In the genomic region with DNA sequence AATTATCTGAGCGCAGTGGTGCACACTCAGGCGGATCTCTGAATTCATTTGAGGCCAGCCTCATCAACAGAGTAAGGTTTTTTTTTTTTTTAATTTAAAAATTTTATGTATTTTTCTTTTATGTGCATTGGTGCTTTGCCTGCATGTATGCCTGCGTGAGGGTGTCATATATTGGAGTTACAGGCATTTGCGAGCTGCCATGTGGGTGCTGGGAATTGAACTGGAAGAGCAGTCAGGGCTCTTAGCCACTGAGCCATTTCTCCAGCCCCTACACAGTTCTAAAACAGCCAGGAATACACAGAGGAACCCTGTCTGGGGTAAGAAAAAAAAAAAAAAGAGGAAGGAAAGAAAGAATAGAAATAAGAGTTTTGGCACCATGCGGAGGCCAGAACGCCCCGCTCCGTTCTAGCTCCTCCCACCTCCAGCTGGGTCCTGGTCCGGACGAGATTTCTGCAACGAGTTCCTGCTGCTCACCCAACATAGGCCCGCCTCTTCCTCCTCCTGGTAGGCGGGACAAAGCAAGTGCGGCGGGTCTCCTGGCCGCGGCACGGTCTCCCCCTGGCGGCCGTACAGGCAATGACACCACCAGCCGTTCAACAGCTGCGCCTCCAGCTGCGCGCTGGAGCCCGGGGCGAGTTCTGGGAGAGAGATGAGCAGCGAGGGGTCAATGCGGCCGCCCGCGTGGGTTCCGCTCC, we compare ENCODE assay signal across 8 mouse cellular contexts. TPM values are rescaled to one million over a fixed set of nuclear protein-coding genes. Genes with fewer than 3 reads are reported as not detected.
DNase-seq lines count a peak whose midpoint lies in the region; ATAC-seq lines count a peak whose summit lies in the region.

No protein-coding gene starts in this region.

- H3K27ac ChIP-seq in intestine, embryonic 16.5 days (ENCODE audit: low read length) = peak overlapping the region; percentile 69
- peak overlapping the region; percentile 87 for H3K27ac ChIP-seq in midbrain, embryonic 10.5 days (replicated peaks)

- no peaks in the 10 kb centered on the region for H3K27me3 ChIP-seq in intestine, embryonic 16.5 days (replicated peaks; ENCODE audit: control insufficient read depth, insufficient read depth, low read length)
- peaks cover 12% of the 10 kb centered on the region for H3K27me3 ChIP-seq in midbrain, embryonic 10.5 days (ENCODE audit: low read depth, poor library complexity, severe bottlenecking)

- H3K4me2 ChIP-seq in intestine, embryonic 16.5 days (ENCODE audit: low read depth, low read length) = peak overlapping the region; percentile 96

- peak overlapping the region; percentile 79 for H3K4me3 ChIP-seq in intestine, embryonic 16.5 days (ENCODE audit: low read length)
- H3K4me3 ChIP-seq in midbrain, embryonic 10.5 days = peak overlapping the region; percentile 70

- peak overlapping the region; percentile 89 for H3K9ac ChIP-seq in intestine, embryonic 16.5 days (ENCODE audit: low read depth, low read length)

- peak; percentile 93 for ATAC-seq in intestine, embryonic 16.5 days

- intact Hi-C loops in left cerebral cortex, postnatal 36 days (cut with DNase I) = loop anchor here (1.0 to 5.0 kb wide), 3 partner anchors 32 to 158 kb away; partner anchors contain the start of genes Fus, Hsd3b7 and Setd1a

- H3K36me3 ChIP-seq in intestine, embryonic 16.5 days (ENCODE audit: control insufficient read depth, insufficient read depth, low read length) = no peaks in the 10 kb centered on the region
- no peaks in the 10 kb centered on the region for H3K36me3 ChIP-seq in midbrain, embryonic 10.5 days

- H3K4me1 ChIP-seq in intestine, embryonic 16.5 days (ENCODE audit: control insufficient read depth, insufficient read depth, low read length) = peaks cover 47% of the 10 kb centered on the region
- peaks cover 52% of the 10 kb centered on the region for H3K4me1 ChIP-seq in midbrain, embryonic 10.5 days

- H3K9me3 ChIP-seq in intestine, embryonic 16.5 days (ENCODE audit: control insufficient read depth, low read length) = no peaks in the 10 kb centered on the region
- no peaks in the 10 kb centered on the region for H3K9me3 ChIP-seq in midbrain, embryonic 10.5 days (replicated peaks)

- 6% methylated on average over 32 of the region's 32 CpGs for WGBS in intestine, embryonic 16.5 days
- WGBS in midbrain, embryonic 10.5 days = 7% methylated on average over 32 of the region's 32 CpGs

- DNase-seq in adrenal gland, postnatal 10 days = peak; percentile 98
- DNase-seq in embryo, embryonic 9.5 days (ENCODE audit: extremely low spot score) = peak; percentile 94
- DNase-seq in gastrocnemius, postnatal 4 days (ENCODE audit: low spot score in 2 of 2) = peak; percentile 96
- peak; percentile 94 to 95 for DNase-seq in left cerebral cortex, postnatal 36 days (ENCODE audit: low spot score in 2 of 2)
- peak; percentile 94 for DNase-seq in midbrain, embryonic 10.5 days (ENCODE audit: low spot score)
- DNase-seq in right cerebral cortex, postnatal 36 days (ENCODE audit: low spot score in 2 of 2) = peak; percentile 90 to 93
- peak; percentile 96 for DNase-seq in urinary bladder, postnatal 4 days (ENCODE audit: low spot score in 2 of 2)

RNA-seq across cellular contexts. Expression of gene Prss8, which starts 5.3 kb away (rescaled TPM):
- under 1 TPM; 0.45 to 0.96 TPM for total RNA-seq in adrenal gland, postnatal 10 days (2021)
- not detected for total RNA-seq in gastrocnemius, postnatal 4 days (2021)
- polyA plus RNA-seq in intestine, embryonic 16.5 days (2015; fragmentation: Nextera tagmentation; extraction: Ambion mirVana) = 82.2 and 90.8 TPM in 2 replicates
- not detected for total RNA-seq in left cerebral cortex, postnatal 36 days (2021)
- 1.6 and 2.1 TPM in 2 replicates for polyA plus RNA-seq in midbrain, embryonic 10.5 days (2016; fragmentation: Nextera tagmentation; extraction: Ambion mirVana)

RNA-seq across cellular contexts. Expression of gene Prss36, which starts 11.3 kb away (rescaled TPM):
- 10 to 100 TPM; 11.5 to 12.4 TPM for total RNA-seq in adrenal gland, postnatal 10 days (2021)
- total RNA-seq in gastrocnemius, postnatal 4 days (2021) = 1 to 10 TPM; 7.6 to 8.9 TPM
- 9.6 and 10.3 TPM in 2 replicates for polyA plus RNA-seq in intestine, embryonic 16.5 days (2015; fragmentation: Nextera tagmentation; extraction: Ambion mirVana)
- total RNA-seq in left cerebral cortex, postnatal 36 days (2021) = 10 to 100 TPM in 1 of 2 experiments, 1 to 10 TPM in 1; 8.2 to 10.2 TPM
- polyA plus RNA-seq in midbrain, embryonic 10.5 days (2016; fragmentation: Nextera tagmentation; extraction: Ambion mirVana) = 11.0 and 13.0 TPM in 2 replicates

RNA-seq across cellular contexts. Expression of gene Kat8, which starts 22.9 kb away (rescaled TPM):
- total RNA-seq in adrenal gland, postnatal 10 days (2021) = 10 to 100 TPM; 22.5 to 24.7 TPM
- total RNA-seq in gastrocnemius, postnatal 4 days (2021) = 10 to 100 TPM; 18.5 to 23.2 TPM
- polyA plus RNA-seq in intestine, embryonic 16.5 days (2015; fragmentation: Nextera tagmentation; extraction: Ambion mirVana) = 27.3 and 29.2 TPM in 2 replicates
- total RNA-seq in left cerebral cortex, postnatal 36 days (2021) = 10 to 100 TPM; 27.6 to 34.8 TPM
- 51.1 and 52.4 TPM in 2 replicates for polyA plus RNA-seq in midbrain, embryonic 10.5 days (2016; fragmentation: Nextera tagmentation; extraction: Ambion mirVana)

RNA-seq across cellular contexts. Expression of gene Bckdk, which starts 31.3 kb away (rescaled TPM):
- 100 to 1,000 TPM; 124 to 135 TPM for total RNA-seq in adrenal gland, postnatal 10 days (2021)
- 10 to 100 TPM; 84.7 to 92.3 TPM for total RNA-seq in gastrocnemius, postnatal 4 days (2021)
- polyA plus RNA-seq in intestine, embryonic 16.5 days (2015; fragmentation: Nextera tagmentation; extraction: Ambion mirVana) = 184 and 198 TPM in 2 replicates
- total RNA-seq in left cerebral cortex, postnatal 36 days (2021) = 10 to 100 TPM; 36.4 to 46.4 TPM
- polyA plus RNA-seq in midbrain, embryonic 10.5 days (2016; fragmentation: Nextera tagmentation; extraction: Ambion mirVana) = 128 and 130 TPM in 2 replicates

RNA-seq across cellular contexts. Expression of gene Fus, which starts 32.1 kb away (rescaled TPM):
- 100 to 1,000 TPM; 261 to 396 TPM for total RNA-seq in adrenal gland, postnatal 10 days (2021)
- total RNA-seq in gastrocnemius, postnatal 4 days (2021) = 100 to 1,000 TPM; 287 to 354 TPM
- 204 and 215 TPM in 2 replicates for polyA plus RNA-seq in intestine, embryonic 16.5 days (2015; fragmentation: Nextera tagmentation; extraction: Ambion mirVana)
- 100 to 1,000 TPM; 259 to 349 TPM for total RNA-seq in left cerebral cortex, postnatal 36 days (2021)
- polyA plus RNA-seq in midbrain, embryonic 10.5 days (2016; fragmentation: Nextera tagmentation; extraction: Ambion mirVana) = 336 and 358 TPM in 2 replicates

Comparison
In these comparisons a context has a peak if more than half of its experiments do, and no peak if none do; other contexts are left out.
1. Peak in every context shown above with its lines: DNase-seq, ATAC-seq, H3K4me3 ChIP-seq and H3K27ac ChIP-seq.